Mouse (Mus musculus) erythroblast, embryonic 14.5 days (primary cell): ENCODE results near the gene Gucy2d. TPM values are rescaled to one million over a fixed set of nuclear protein-coding genes. Genes with fewer than 3 reads are reported as not detected.

ENCODE experiments used
- H3K27me3 ChIP-seq: 2 replicates; pipeline ENCODE4 v1.6.1; 2012; ENCODE audit warnings: inconsistent platforms; ENCODE audit not compliant: control insufficient read depth
- H3K36me3 ChIP-seq: 2 replicates; pipeline ENCODE4 v1.6.1; 2012; ENCODE audit warnings: mild to moderate bottlenecking, inconsistent platforms; ENCODE audit not compliant: control insufficient read depth
- H3K4me1 ChIP-seq: 2 replicates; pipeline ENCODE4 v1.6.1; 2012; ENCODE audit warnings: inconsistent platforms; ENCODE audit not compliant: control insufficient read depth
- H3K4me3 ChIP-seq: replicated peaks from 2 replicates; pipeline ENCODE3; 2012; ENCODE audit warnings: moderate library complexity, mild to moderate bottlenecking, inconsistent platforms
- H3K9me3 ChIP-seq: 2 replicates; pipeline ENCODE4 v1.6.1; 2012; ENCODE audit warnings: low read length, inconsistent platforms, mixed read lengths; ENCODE audit not compliant: control insufficient read depth
- GATA1 ChIP-seq: IDR thresholded peaks from 2 replicates; pipeline ENCODE4 v1.6.1; 2012; ENCODE audit warnings: low read length, inconsistent platforms, mixed read lengths
- TAL1 ChIP-seq: IDR thresholded peaks from 3 replicates; pipeline ENCODE4 v1.6.1; 2012; ENCODE audit warnings: low read length, inconsistent platforms, mixed read lengths
- polyA plus RNA-seq: library from polyadenylated mRNA; stranded (reverse); fragments of >175 nt; gene quantifications from 2 replicates; pipeline ENCODE4 v1.2.3, GENCODE M21; 2012

Gene Gucy2d
- polyA plus RNA-seq, 1 experiment, result not detected

GRCm38 (mm10) chr7:98522576-98522975 is 82.4 kb downstream of the Gucy2d start:
- TF ChIP-seq TAL1 (no peak), GATA1 (no peak)
- no peaks in the 10 kb centered on the region for H3K4me1 ChIP-seq

DNA sequence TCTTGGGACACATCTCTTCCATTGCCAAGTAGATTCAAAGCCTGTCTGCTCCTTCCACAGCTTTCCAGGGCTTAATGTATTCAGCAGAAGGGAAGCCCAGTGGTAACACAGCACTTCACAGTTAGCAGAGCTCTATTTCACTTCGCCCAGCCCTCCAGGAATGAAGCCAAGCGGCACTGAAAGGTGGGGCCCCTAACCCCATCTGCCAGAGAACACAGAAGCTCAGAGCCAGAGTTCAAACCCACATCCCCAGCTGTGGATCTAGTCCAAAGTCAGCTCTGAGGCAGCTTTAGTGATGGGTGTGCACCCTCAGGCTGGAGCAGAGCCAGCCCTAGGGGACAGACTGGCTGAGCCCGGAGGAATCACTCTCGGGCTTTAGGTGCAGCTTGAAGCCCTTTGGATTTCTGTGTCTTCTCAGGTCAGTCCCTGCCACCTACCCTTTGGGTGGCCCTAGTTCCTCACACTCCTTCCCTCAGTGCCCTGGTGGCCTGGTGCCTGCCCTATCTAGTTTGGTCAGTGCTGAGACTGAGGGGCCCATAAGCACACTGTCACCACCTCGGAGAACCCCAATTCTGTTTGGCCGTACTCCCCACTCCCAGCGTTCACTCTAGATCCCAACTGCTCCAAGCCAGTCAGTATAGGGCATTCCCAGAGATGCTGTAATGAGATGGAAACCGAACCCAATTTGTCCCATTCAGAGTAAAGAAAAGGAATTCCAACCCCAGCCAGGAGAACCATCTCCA is 83.0 kb downstream of the Gucy2d start:
- Histone ChIP-seq H3K4me3 (no peak overlapping the region), H3K4me1 (no peaks in the 10 kb centered on the region), H3K36me3 (no peaks in the 10 kb centered on the region), H3K27me3 (no peaks in the 10 kb centered on the region), H3K9me3 (no peaks in the 10 kb centered on the region)
- no peak for TF ChIP-seq GATA1
- TF ChIP-seq TAL1, result no peak

More at GRCm38 (mm10) chr7:98522576-98522975, 82.4 kb downstream of the Gucy2d start:
- Histone ChIP-seq H3K9me3 (no peaks in the 10 kb centered on the region), H3K27me3 (no peaks in the 10 kb centered on the region), H3K4me3 (no peak overlapping the region), H3K36me3 (no peaks in the 10 kb centered on the region)

DNA sequence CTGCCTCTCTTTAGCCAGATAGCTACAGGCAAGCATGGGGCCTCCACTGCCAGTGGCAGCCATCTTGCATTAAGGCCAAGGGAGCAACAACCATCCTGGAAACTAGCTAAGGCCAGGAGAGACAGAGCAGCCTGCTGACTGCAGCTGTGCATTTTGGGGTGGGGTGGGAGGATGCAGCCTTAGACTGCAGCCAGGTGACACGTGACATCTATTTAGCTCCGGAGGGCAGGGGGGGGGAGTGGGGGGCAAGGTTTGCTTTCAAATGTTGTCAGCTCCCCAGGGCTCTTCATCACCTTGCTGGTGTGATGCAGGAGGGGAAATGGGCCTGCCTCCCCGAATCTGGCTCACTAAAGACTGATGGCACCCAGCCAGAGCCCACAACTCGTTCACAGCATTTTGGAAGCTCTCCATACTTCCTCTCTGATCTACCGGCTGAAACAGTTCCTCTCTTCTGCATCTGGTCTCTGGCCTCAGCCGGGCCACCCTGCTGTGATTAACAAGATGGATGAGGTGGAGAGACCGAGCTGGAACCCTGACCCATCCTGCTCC is 83.7 kb downstream of the Gucy2d start:
- H3K4me3 ChIP-seq, result no peak overlapping the region
- H3K36me3 ChIP-seq, result no peaks in the 10 kb centered on the region
- H3K27me3 ChIP-seq, result no peaks in the 10 kb centered on the region
- H3K4me1 ChIP-seq, result no peaks in the 10 kb centered on the region
- no peak for TF ChIP-seq TAL1
- no peaks in the 10 kb centered on the region for H3K9me3 ChIP-seq

DNA sequence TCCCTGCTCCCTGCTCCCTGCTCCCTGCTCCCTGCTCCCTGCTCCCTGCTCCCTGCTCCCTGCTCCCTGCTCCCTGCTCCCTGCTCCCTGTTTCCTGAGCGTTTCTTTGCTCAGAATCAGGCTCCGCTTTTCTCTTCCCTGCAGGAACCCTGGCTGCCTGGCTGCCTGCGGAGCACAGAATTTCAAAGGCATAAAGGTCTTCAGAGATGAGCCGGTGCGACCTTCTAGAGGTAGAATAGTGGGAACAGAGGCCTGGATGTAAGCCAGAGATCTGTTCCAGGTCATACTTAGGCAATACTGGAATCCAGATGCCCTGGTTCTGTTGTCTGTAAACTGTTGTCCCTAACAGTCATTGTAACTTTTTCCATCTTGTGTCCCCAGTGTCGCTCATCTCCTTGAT is 84.2 kb downstream of the Gucy2d start:
- Histone ChIP-seq H3K4me3 (no peak overlapping the region), H3K36me3 (no peaks in the 10 kb centered on the region), H3K9me3 (no peaks in the 10 kb centered on the region), H3K27me3 (no peaks in the 10 kb centered on the region), H3K4me1 (no peaks in the 10 kb centered on the region)
- TF ChIP-seq TAL1, result no peak
- no peak for TF ChIP-seq GATA1

DNA sequence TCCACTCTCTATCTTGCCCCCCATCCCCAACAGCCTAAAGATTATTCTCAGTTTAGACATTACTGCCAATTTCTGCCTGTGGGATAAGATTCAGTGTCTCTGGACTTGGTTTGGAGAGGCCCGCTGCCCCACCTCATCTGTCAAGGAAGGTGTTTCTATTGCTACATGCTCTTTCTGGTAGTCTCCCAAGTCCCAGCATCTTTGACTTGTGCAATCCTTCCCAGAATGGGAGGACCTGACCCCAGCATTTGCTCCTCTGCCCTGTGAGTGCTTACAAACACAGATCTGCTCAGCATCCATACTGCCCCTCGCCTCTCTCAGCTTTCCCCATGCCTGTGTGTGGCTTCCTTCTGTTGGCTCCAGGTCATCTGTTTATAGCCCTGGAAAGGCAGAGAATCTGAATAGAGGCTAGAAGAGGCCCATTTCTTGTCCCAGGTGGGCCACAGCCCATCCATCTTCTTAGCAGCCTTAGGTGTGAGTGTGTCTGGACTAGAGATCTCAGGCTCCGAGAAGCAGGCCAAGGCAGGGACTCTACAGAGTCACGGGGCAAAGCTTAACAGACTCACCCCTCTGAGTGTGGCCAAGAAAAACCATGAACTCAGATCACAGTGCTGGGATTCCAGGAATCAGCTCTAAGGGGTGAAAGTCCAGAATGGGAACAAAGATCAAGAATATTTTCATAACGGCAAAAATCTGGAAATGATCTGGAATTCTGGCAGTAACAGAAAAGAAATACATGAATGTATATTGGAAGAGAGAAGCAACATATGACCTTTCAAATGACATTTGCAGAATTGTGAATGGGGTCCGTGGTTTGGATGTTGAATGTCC is 84.9 kb downstream of the Gucy2d start:
- no peak for TF ChIP-seq TAL1
- no peak for TF ChIP-seq GATA1
- Histone ChIP-seq H3K27me3 (no peaks in the 10 kb centered on the region), H3K36me3 (no peaks in the 10 kb centered on the region), H3K9me3 (no peaks in the 10 kb centered on the region), H3K4me3 (no peak overlapping the region), H3K4me1 (no peaks in the 10 kb centered on the region)

Other genes starting within 250 kb of the Gucy2d start
- 0.02 TPM in 1 of 2 replicates, not detected in the other for gene B3gnt6, start 240.9 kb upstream of the Gucy2d start, polyA plus RNA-seq
- 0.07 and 0.15 TPM in 2 replicates for gene Acer3, start 119.2 kb upstream of the Gucy2d start, polyA plus RNA-seq
- gene Tsku, start 79.1 kb upstream of the Gucy2d start, polyA plus RNA-seq, result 0.03 TPM in 1 of 2 replicates, not detected in the other
- gene Lrrc32, start 48.9 kb downstream of the Gucy2d start, polyA plus RNA-seq, result 0.03 and 0.19 TPM in 2 replicates
- 0.29 and 0.51 TPM in 2 replicates for gene Emsy, start 216.4 kb downstream of the Gucy2d start, polyA plus RNA-seq